Mouse (Mus musculus) lung, embryonic 14.5 days (tissue): Measurements from ENCODE around the gene Kcnk1. TPM values are rescaled to one million over a fixed set of nuclear protein-coding genes. Genes with fewer than 3 reads are reported as not detected.

Experiments
- ATAC-seq: fragments of 200-750 bp; cut with Nextera tagmentation; 2 replicates; pipeline ENCODE4 v1.8.0; 2017; ENCODE audit warnings: mild to moderate bottlenecking, moderate TSS enrichment, moderate library complexity; ENCODE audit not compliant: insufficient read depth
- DNase-seq: peaks from one replicate; pipeline ENCODE4 v3.0.0-alpha.2; 2015
- H3K27ac ChIP-seq: fragments of 300-500 bp; sonication (generic); 2 replicates; pipeline ENCODE4 v1.5.1; 2014; ENCODE audit warnings: low read depth, mild to moderate bottlenecking, moderate library complexity
- H3K27me3 ChIP-seq: fragments of 300-500 bp; sonication (generic); 2 replicates; pipeline ENCODE4 v1.6.1; 2014; ENCODE audit warnings: low read length, control low read depth; ENCODE audit not compliant: insufficient read depth
- H3K36me3 ChIP-seq: fragments of 300-500 bp; sonication (generic); 2 replicates; pipeline ENCODE4 v1.6.1; 2014; ENCODE audit warnings: control low read depth; ENCODE audit not compliant: insufficient read depth
- H3K4me1 ChIP-seq: fragments of 300-500 bp; sonication (generic); 2 replicates; pipeline ENCODE4 v1.6.1; 2014; ENCODE audit warnings: antibody characterized with exemption, control low read depth; ENCODE audit not compliant: insufficient read depth
- H3K4me2 ChIP-seq: fragments of 300-500 bp; sonication (generic); 2 replicates; pipeline ENCODE4 v1.6.1; 2014; ENCODE audit warnings: mild to moderate bottlenecking
- H3K4me3 ChIP-seq: fragments of 300-500 bp; sonication (generic); 2 replicates; pipeline ENCODE4 v1.5.1; 2014; ENCODE audit warnings: low read depth, low read length
- H3K9ac ChIP-seq: fragments of 300-500 bp; sonication (generic); 2 replicates; pipeline ENCODE4 v1.6.1; 2014
- H3K9me3 ChIP-seq: fragments of 300-500 bp; sonication (generic); 2 replicates; pipeline ENCODE4 v1.6.1; 2016; ENCODE audit warnings: low read depth, low read length, control low read depth
- CTCF ChIP-seq: IDR thresholded peaks from 2 replicates; pipeline ENCODE4 v1.5.1; 2016; ENCODE audit warnings: antibody characterized with exemption, low read depth
- WGBS: fragments of 180-500 bp; shearing (Covaris S2); extraction: QIAGEN DNeasy Blood & Tissue Kit; methylation state at CpG from one replicate; pipeline ENCODE4 v1.1.7; 2014; 5-methylcytosine and 5-hydroxymethylcytosine counted together
- polyA plus RNA-seq: library from polyadenylated mRNA; unstranded; fragments of >200 nt; fragmentation: Nextera tagmentation; extraction: Ambion mirVana; gene quantifications from 2 replicates; pipeline ENCODE4 v1.2.1, GENCODE M21; 2014

Gene Kcnk1
- polyA plus RNA-seq, 1 experiment from 2014 or later: 49.0 TPM

- Histone ChIP-seq H3K27me3 (peaks cover 34% of the 10 kb centered on the region), H3K27ac (peak overlapping the region; percentile 81; the same call in 1 of the 2 replicates), H3K36me3 (no peaks in the 10 kb centered on the region), H3K4me3 (peak overlapping the region; percentile 56), H3K4me1 (peaks cover 5% of the 10 kb centered on the region; the same call in 1 of the 2 replicates), H3K4me2 (peak overlapping the region; percentile 74), H3K9ac (peak overlapping the region; percentile 65), H3K9me3 (no peaks in the 10 kb centered on the region)
- 18% methylated on average over 14 of the region's 14 CpGs for WGBS
- no peak for TF ChIP-seq CTCF
- DNase-seq (peak; percentile 9), ATAC-seq (0 out of 2 replicates have a peak, but pooled peaks have one; percentile 39)
These were observed 1.3 kb downstream of the Kcnk1 start for GRCm38 (mm10) chr8:125996031-125996839.

GRCm38 (mm10) chr8:125996980-125997379, 2.0 kb downstream of the Kcnk1 start:
- Histone ChIP-seq H3K27me3 (peaks cover 34% of the 10 kb centered on the region), H3K9ac (no peak overlapping the region), H3K9me3 (no peaks in the 10 kb centered on the region), H3K27ac (no peak overlapping the region), H3K4me1 (peaks cover 5% of the 10 kb centered on the region; the same call in 1 of the 2 replicates), H3K4me2 (peak overlapping the region; percentile 74), H3K4me3 (peak overlapping the region; percentile 56), H3K36me3 (no peaks in the 10 kb centered on the region)
- ATAC-seq (no peak), DNase-seq (peak; percentile 65)
- TF ChIP-seq CTCF: no peak
- 22% methylated on average over 6 of the region's 6 CpGs for WGBS

DNA sequence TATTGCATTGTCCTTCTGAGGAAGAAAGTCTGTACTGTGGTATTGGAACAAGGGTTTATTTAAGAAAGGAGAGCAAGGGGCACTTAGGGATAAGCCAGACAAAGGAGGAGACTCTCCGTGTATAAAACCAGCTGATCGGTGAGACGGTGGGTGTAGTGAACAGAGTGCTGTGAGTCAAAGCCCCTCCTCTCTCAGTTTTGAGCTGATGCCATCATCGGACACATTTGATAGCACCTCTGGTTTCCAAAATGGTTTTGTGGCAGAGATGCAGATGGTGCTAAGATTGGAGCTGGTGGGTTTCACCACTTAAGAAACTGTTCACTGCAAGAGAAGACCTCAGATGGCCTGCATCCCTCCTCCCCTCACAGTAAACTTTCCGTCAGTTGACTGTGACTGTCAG, 2.6 kb downstream of the Kcnk1 start:
- ATAC-seq: no peak
- Histone ChIP-seq H3K4me3 (peak overlapping the region; percentile 56), H3K4me2 (peak overlapping the region; percentile 74), H3K36me3 (no peaks in the 10 kb centered on the region), H3K27me3 (peaks cover 34% of the 10 kb centered on the region), H3K9me3 (no peaks in the 10 kb centered on the region), H3K9ac (no peak overlapping the region), H3K4me1 (peaks cover 5% of the 10 kb centered on the region; the same call in 1 of the 2 replicates), H3K27ac (no peak overlapping the region)
- no peak for DNase-seq
- WGBS: 50% methylated on average over 5 of the region's 5 CpGs
- TF ChIP-seq CTCF: no peak

DNA sequence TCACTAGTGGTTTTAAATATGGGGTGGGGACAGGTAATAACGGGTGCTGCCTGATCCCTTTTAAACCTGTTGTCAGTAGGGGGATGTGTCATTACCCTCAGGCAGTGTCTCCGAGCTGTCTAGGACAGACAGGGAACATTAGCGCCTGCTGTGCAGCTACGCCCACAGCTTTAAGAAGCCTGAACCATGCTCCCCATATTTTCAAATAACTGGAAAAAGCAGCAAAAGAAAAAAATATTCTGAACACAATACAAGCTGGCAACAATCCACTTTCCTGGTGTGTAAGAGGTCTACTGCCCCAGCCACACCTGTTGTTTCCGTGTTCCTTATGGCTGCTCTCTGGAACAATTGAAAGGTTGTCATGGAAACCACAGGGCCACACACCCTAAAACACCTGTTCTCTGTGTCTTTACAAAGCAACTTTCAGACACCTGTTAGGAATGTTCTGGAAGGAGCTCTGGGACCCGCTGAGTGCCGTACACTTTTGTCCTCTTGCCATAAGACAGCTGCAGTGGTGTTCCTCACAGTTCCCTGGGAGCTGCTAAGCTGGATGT, 4.9 kb downstream of the Kcnk1 start:
- Histone ChIP-seq H3K4me2 (no peak overlapping the region), H3K27me3 (peaks cover 18% of the 10 kb centered on the region), H3K9me3 (no peaks in the 10 kb centered on the region), H3K27ac (no peak overlapping the region), H3K4me3 (no peak overlapping the region), H3K9ac (no peak overlapping the region), H3K4me1 (peaks cover 5% of the 10 kb centered on the region; the same call in 1 of the 2 replicates), H3K36me3 (no peaks in the 10 kb centered on the region)
- WGBS: 60% methylated on average over 7 of the region's 7 CpGs
- no peak for ATAC-seq
- TF ChIP-seq CTCF: no peak
- peak; percentile 40 for DNase-seq

DNA sequence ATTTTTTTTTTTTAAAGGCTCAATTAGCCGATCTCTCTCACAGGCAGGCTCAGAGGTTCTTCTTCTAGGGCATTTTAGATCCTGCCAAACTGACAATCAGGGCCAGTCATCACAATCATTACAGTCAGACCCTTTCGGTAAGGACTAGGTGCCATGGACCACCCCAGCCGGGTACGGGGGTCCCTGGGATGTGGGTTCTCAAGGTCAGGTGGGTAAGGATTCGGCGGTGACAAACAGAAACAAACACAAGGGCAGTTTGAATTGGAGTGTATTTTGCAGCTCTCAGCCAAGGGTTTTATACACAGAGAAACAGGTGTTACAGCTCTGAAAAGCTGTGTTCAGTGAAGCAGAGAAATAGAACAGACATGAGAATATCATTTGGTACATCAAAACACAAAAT, 8.6 kb downstream of the Kcnk1 start:
- Histone ChIP-seq H3K9ac (no peak overlapping the region), H3K27ac (no peak overlapping the region), H3K4me2 (no peak overlapping the region), H3K4me3 (no peak overlapping the region), H3K9me3 (no peaks in the 10 kb centered on the region), H3K4me1 (peaks cover 5% of the 10 kb centered on the region; the same call in 1 of the 2 replicates), H3K36me3 (no peaks in the 10 kb centered on the region), H3K27me3 (no peaks in the 10 kb centered on the region)
- no peak for TF ChIP-seq CTCF
- DNase-seq (no peak), ATAC-seq (no peak)
- WGBS: 87% methylated on average over 6 of the region's 6 CpGs

- no peaks in the 10 kb centered on the region for H3K36me3 ChIP-seq
- no peaks in the 10 kb centered on the region for H3K9me3 ChIP-seq
- no peaks in the 10 kb centered on the region for H3K27me3 ChIP-seq
- no peak overlapping the region for H3K4me3 ChIP-seq
- ATAC-seq (no peak), DNase-seq (no peak)
- 55% methylated on average over 7 of the region's 7 CpGs for WGBS
- H3K4me2 ChIP-seq: no peak overlapping the region
- no peak overlapping the region for H3K27ac ChIP-seq
- H3K4me1 ChIP-seq: no peaks in the 10 kb centered on the region
- no peak overlapping the region for H3K9ac ChIP-seq
- TF ChIP-seq CTCF: no peak
These were observed 10.0 kb downstream of the Kcnk1 start for GRCm38 (mm10) chr8:126004953-126005352.

GRCm38 (mm10) chr8:126006310-126006990, 11.5 kb downstream of the Kcnk1 start:
- TF ChIP-seq CTCF: no peak

More at GRCm38 (mm10) chr8:126006310-126006990, 11.5 kb downstream of the Kcnk1 start:
- H3K9me3 ChIP-seq: no peaks in the 10 kb centered on the region
- H3K9ac ChIP-seq: no peak overlapping the region
- H3K36me3 ChIP-seq: no peaks in the 10 kb centered on the region
- DNase-seq: no peak
- no peak overlapping the region for H3K27ac ChIP-seq
- 75% methylated on average over 11 of the region's 11 CpGs for WGBS
- no peak overlapping the region for H3K4me3 ChIP-seq
- no peaks in the 10 kb centered on the region for H3K27me3 ChIP-seq
- no peak for ATAC-seq
- no peaks in the 10 kb centered on the region for H3K4me1 ChIP-seq
- H3K4me2 ChIP-seq: no peak overlapping the region
